Mouse (Mus musculus): Measurements from ENCODE around the gene Nipsnap3a.

Gene Nipsnap3a

DNA sequence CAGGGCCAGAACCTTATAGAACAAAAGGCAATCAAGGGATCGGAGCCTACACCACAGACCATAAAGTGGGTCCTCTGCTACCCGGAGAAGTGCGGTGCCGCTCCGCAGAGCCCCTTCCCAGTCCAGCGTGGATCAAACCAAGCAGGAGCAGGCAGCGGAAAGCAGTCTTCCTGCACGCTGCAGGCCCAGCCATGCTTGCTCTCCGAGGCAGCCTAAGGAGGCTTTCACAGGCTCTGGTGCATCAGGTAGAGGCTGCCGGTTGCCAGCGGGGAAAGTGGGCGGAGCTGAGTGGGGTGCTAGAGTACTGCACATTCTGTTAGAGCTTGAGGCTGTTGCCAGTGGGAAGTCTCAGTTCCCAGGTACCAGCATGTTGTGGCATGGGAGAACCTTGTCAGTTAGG, at the start of gene Nipsnap3a:
Gene Nipsnap3a, plus strand, starts transcription at position 25 of the 400 bp plus-strand sequence.
- DNase-seq = no peak

DNA sequence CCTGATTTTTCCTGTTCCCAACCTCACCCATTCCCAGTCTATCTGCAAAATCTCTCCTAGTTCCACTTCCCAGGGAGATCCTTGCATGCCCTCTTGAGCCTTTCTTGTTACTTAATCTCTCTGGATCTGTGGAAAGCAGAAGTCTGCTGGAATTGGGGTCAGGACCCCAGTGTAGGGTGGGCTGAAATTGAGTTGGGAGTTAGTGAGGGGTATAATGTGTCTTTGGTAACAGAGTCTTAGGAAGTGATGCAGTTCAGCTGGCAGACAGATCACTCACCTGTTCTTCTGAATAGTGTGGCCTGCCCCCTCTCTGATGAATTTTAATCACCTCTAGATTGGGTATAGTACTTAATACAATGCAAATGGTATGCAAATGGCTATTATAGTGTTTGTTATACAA, 42.4 kb upstream of the Nipsnap3a start:
- DNase-seq = no peak

DNA sequence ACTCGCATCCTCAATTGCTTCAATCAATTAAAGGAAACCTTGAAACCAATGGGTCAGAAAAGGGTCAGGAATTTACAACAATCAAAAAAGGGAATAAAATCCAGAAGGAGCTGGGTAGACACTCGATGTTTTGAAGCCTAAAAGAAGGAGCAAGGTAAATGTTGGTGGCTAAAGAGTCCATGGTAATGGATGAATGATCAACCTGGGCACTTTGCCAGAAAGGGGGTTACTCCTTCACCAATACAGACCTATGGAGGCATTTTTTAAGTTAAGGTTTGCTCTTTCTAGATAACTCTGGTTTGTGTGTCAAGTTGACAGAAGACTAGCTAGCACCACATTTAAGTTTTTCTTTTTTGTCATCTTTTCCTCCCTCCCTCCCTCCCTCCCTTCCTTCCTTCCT, 40.1 kb upstream of the Nipsnap3a start:
- no peak for DNase-seq

DNA sequence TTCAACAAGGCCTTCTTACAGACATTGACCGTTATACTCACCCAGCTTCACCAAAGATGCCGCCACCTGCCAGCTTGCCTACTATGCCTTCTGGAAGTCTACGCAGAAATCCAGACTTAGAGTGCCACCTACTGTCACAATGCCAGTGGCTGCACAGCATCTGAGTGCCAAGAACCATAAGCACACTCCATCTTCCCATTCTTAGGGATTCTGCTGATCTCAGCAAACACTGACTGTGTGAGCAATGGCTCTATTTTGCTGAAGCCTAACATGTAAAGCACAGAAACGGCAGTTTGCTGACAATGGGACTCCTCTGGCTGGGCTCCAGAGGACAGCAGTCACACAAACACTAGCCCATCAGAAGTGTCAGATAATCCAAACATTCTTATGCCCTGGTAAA, 30.4 kb upstream of the Nipsnap3a start:
- DNase-seq = peak; percentile 66

DNA sequence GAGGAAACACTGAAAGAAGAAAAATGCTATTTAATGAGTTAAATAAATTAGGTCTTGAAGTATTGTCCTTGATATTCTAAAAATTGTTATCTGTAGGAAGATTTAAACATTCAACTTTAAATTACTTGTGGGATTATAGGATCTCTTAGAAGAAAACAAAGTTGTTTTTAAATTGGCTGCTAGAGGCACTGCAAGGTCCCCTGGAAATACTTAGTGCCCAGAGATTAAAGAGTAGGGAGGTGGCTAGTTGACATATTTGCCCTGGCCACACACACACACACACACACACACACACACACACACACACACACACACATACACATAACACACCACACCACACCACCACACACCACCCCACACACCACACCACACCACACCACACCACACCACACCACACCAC, 24.8 kb upstream of the Nipsnap3a start, which contains the start of gene Olfr270:
Gene Olfr270, plus strand, starts transcription at position 301 of the 400 bp plus-strand sequence.
- no peak for DNase-seq

DNA sequence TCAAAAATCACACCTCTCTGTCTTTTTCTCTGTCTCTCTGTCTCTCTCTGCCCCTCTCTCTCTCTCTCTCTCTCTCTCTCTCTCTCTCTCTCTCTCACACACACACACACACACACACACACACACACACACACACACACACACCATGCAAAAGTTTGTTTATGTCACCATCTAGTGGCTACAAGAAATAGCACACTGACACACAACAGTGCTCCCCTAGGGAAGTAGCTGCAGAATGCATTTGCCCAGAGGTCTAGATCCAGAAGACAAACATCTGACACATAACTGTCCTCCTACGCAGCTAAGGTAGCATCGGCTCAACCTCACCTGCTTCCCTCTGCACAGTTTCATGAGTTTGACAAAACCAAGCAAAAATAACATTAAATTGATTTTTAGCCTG, 3.9 kb upstream of the Nipsnap3a start:
- peak; percentile 11 for DNase-seq

DNA sequence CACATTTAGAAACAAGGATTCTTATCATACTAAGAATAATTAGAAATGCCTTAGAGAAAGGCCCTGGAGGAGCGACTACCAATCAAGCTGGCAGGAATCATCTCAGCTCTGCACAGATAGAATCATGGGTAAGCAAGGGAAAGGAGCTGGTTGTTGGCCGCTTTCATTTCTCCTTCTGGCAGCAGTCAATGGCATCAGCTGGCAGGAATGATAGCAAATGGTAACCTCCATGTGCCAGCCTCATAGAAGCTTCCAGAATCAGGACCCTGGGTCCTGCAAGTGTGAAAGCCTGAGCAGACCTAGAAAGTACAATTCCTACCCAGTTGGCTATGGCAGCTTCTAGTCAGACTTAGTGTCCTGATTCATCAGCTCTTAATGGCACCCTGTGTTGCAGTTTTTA, 2.8 kb upstream of the Nipsnap3a start:
- DNase-seq = no peak

DNA sequence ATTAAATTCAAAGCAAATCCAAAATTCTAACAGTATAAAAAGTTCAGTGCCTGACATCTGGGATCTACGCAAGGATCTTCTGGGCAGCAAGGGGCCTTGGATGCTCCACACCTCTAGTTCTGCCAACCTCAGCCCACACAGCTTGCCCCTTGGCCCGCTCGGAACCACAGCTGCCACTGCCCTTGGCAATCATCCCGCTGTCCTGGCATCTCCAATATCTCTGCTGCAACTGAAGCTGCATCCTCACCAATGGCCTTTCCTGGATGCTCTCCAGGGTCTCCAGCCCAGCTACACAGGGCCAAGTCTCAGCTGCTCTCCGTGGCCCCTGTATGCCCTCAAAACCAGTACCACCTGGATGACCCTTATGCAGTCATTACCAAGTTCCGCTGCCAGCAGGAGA, 10.4 kb downstream of the Nipsnap3a start:
- no peak for DNase-seq

DNA sequence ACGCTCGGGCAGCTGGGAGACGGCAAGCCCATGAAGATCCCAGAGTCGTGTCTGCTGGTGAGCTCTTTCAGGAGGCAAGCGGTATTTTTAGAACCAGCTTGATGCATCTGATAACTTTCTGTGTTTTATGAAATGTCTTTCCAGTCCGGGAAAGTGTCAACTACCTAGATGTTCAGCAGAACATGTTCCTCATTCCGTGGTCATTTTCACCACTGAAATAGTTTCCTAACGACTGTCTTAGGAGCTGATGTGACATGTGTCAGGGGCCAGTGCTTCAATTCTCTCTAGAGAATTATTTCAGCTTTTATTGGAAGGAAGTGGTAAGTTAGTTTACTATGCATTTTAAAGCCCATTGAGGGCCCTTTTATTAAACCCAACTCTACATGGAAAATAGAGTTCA, 11.1 kb downstream of the Nipsnap3a start:
- no peak for DNase-seq

DNA sequence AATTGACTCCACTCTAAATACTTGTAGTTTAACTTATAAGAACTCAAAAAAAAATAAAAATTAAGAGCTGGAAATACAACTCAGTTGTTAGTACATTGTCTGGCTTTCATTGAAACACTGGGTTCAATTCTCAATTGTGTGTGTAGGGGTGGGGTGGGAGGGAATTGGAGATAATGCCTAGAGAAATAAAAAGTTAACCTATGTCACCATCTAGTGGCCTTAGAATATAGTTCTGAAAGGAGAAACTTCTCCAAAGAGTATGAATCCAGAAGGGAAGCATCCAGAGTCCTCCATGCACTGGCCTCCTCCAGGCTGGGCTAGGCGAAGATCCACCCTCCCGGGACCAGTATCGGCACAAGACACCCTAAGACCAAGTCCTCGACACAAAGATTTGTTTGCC, 20.1 kb downstream of the Nipsnap3a start:
- DNase-seq = no peak

DNA sequence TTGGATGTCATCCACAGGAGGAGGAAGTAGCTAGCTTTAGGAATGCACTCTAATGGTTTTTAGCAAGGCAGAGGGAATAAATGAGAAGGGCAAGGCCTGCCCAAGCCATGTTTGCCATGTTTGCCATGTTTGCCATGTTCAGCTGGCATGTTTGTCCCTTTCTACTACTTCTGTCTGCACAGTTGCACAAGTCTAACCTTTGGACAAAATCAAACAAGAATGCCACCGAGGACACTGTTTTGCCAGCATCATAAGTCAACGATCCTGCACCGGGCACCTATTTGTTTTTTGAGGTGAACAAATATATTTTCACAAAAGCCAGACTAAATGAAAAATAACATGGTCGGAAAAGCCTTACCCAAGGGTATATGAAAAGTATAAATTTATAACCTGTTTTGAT, 20.8 kb downstream of the Nipsnap3a start:
- DNase-seq = no peak

DNA sequence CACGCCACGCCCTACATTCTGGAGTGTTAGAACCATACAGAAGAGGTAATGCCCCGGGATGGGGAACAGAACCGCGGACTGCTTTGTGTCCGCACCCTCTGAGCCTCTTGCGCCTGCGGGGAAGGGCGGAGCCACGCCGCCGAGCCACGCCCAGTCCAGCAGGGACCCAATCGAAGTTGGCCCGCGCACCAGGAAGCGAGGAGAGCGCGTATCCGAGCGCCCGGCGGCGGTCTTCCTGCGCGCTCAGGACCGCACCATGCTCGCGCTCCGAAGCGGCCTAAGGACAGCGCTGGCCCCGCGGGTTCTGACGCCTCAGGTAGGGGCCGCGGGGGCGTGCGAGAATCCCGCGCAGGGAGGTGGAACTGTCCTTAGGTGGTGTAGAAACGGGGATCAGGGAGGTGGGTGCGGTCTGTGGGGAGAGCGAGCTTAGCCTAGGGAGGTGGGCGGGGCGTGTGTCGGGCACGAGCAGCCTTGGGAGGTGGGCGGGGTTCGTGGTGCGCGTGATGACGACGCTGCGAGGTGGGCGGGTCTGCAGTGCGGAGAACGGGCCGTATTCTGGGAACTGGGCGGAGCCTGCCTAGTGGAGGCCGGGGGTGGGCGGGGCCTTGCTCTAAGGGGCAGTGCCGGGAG, 22.8 kb downstream of the Nipsnap3a start, which contains the start of gene Nipsnap3b:
Gene Nipsnap3b, plus strand, starts transcription at position 149 of the 630 bp plus-strand sequence.
- DNase-seq = peak; percentile 98

DNA sequence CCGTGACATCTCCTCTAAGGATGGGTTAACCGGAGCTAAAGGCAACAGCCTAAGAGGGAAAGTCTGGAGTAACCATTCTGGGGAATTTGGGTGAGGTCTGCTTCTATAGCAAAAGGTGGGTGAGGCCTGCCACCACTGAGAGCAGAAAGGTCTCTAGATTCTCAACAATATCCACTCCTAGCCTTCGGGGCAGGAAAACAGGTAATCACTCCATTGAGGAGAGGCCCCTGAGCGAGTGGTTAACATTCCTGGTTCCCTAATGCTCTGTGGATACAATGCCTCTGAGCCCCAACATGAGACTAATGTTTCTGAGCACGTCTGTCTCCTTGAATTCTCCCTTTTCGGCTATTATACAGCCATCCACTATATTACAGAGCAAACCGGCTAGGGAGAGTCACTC, 25.3 kb downstream of the Nipsnap3a start:
- DNase-seq = no peak

DNA sequence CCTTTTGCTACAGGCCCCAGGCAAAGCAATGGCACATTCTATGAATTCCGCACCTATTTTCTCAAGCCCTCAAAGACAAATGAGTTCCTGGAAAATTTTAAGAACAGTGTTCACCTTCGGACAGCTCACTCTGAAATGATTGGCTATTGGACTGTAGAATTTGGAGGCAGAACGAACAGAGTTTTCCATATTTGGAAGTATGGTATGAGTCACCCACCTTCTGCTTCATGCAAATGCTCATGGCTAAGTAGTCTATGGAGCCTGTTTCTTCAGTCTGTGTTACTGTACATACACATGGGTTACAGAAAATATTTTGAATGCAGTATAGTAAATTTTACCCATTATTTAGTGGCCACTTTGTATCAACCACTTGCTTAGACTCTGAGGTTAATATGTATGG, 26.0 kb downstream of the Nipsnap3a start:
- no peak for DNase-seq

DNA sequence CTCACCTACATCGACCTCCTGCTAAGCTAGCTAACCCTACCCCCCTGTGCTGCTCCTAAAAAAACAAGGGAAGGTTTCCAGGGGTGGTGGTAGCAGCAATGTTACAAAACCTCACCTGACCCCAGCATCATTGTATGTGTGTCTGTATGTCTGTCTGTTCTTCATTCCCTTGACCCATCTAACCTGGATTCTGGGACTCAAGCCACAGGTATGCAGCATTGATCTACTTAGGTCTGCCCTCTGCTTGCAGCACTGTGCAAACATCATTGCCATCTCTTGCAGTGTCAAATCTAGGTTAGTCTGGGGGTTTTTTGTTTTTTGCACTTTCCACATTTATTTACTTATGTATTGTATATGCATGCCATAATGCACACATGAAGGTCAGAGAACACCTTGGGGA, 29.3 kb downstream of the Nipsnap3a start:
- DNase-seq = no peak

DNA sequence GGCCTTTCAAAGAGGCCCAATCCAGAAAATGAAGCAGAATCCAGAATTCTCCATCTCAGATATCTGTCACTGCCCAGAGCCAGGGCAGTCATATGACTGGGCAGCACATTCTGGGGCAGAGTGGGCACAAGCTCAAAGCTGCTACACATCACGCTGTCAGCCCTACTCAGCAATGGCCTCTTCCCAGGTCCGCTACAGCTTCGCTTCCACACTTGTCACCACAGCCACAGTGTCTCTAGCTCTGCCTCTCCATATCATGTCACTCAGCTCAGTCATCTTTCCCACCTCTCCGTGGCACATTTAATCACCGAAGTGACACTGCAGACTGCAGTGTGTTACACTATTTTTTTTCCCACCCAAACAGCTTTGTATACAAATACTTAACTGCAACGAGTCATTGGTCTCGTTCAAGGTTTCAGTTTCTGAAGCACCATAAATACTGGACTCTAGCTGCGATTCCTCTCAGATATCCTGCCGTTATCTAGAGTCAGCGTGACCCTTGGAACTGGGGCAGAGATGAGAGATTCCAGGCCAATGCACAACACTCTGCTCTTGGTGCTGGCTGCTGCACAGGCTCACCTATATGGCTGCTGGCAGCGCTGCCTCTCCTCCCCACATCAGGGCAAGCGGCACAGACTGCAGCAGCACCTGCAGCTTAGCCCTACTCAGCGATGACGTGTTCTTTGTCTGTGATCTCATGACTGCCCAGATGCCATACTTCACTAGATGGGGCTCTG, 34.3 kb downstream of the Nipsnap3a start:
- no peak for DNase-seq

DNA sequence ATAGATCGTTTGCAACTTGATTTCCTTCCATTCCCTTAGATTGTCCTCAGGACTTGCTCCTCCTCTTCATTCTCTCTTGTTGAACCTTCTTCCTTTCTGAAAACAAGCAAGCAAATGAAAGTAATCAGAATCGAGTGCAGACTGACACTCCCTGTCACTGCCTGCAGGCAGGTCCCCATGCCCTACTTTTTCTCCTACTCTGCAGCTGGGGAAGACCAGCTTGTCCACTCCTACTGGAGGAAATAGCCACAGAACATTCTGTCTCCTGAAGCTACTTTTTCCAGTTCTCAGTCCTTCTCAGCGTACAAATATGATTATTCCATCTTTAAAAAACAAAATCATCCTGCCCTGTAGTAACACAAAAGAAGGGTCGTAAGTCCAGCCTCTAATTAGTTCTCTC, 35.3 kb downstream of the Nipsnap3a start:
- no peak for DNase-seq

DNA sequence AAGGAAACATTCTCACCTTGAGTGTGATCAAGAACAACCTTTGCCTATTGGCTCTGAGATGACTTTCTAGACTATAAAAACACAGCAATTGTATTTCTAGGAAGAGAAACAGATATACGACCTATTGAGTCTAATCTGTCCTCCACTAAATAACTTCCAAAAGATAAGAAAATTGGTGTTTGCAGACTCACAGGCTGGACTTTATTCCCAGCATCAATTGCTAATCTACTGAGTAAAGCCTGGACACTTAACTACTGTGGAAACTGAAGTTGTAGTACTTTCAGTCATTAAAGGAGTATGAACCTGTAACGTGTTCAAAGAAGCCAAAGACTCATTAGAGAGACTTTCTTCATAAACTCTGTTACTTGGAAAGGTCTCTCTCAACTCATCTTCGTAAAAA, 38.7 kb downstream of the Nipsnap3a start:
- no peak for DNase-seq

DNA sequence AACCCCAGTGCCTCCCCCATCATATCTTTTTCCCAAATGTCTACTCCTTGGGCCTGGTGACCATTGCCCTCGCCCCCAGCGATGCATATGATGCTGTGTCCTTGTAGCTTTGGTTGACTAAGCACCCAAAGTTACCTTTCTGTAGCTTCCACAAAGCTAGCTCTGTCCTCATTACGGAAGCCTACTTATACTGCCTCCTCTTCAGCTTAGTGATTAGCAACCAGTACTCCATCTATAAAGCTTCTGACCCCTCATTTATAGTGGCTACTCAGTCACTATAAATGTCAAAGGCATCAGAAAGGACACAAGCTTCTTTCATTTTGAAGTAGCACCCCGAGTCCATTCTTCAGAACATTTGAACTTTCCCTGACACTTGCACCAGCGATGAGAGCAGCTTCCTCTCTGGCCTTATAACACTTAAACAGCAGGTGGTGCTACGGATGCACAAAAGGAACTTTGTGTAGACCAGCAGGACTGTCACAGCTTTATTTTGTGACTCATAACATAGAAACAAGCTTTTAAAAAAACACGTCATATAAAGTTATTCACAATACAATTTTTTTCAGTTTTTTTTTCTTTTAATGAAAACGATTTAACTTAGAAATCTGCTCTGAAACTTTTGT, 41.4 kb downstream of the Nipsnap3a start:
- DNase-seq = peak; percentile 15

DNA sequence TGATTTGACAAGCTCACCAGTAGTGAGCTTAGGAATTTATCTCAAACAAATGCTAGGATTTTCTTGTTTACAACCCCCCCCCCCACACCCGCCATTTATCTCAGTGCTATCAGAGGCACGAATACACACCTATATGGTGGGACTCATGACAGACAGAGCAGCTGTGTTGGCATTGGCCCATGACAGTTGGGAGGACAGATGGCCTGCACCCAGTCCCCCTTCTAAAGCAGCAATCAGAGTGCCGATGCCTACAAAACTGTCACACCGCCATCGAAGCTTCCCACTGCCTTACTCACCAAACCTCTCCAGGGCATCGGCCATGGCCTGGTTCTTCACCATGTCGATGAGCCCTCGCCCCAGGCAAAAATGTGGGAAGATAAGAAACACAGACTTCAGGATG, 54.7 kb downstream of the Nipsnap3a start:
- peak; percentile 35 for DNase-seq

DNA sequence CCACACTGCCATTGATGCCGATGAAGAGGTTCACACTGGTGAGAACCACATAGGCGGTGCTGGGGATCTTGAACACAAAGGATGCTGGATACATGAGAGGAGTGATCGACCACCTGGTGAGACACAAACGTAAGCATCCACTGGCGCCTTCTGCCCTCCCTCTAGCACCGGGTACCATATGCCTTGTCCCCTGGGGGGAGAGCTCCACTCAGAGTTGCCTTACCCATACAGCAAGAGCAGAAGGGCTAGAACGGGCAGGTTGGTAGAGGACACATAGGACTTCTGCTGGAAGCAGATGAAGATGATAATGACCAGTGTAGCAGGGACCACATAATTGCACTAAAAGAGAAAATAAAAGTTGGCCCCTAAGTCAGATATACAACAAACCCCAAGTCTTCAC, 56.7 kb downstream of the Nipsnap3a start:
- no peak for DNase-seq

DNA sequence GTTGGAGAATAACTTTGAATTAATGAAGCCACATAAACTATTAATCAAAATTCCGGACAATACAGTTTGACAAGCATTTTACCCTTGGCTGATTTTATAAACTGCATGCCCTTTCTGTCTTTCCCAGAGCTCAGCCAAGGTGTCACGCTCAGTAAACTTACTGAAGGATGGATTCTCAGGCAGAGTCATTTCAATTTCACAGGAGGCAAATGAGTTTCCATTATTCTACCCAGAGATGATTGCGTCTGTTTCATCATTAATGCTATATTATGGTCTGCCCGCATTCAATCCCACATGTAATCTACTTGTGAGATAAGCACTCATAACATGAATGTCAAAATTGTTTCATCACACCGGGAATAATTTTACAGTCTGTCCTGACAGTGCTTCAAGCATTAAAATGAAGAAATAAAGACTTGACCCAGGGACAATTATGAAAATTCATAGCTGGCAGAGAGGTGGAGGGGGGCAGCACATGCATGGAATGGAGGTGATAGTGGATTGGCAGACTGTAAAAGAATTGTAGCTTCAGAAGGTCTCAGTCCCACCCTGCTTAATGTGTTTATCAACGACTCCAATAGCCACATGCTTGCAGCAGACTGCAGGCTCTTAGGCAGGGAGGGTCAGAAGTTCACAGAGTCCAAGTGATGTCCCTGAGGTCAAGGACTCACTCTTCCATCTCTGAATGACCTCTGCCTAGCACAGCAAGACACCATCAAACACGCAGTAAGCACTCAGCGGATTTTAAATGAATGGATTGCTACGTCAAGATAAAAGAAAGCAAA, 57.4 kb downstream of the Nipsnap3a start:
- no peak for DNase-seq
